Mouse (Mus musculus): ENCODE measurements around the gene Caln1. TPM values are rescaled to one million over a fixed set of nuclear protein-coding genes. Genes with fewer than 3 reads are reported as not detected.

The Caln1 gene
- 0.34 TPM in 1 of 2 replicates, not detected in the other for polyA plus RNA-seq (2015; fragmentation: Nextera tagmentation; extraction: Ambion mirVana)

DNA sequence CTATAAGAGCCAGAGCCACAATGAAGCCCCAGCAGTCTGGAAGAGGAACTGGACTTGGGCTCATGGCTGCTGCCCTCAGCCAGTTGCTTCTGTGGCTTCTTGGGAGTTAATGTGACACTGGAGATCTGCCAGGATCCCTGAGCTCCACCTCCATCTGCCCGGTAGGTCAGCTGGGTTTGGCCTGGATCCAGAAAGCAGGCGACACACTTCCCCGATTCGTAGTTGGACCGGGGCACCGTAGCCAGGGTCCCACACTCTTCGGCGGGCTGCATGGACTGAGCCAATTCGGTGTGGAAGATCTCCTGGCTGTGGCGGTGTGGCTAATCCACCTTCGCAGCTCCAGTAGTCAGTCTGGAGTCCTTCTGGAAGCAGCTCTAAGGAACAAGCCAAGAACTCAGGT is at the start of gene Caln1:
TSS of gene Caln1 (plus strand) at position 219 of the 400 bp plus-strand sequence.
- no peaks in the 10 kb centered on the region for H3K36me3 ChIP-seq (ENCODE audit: control insufficient read depth, insufficient read depth, low read length)
- ATAC-seq (ENCODE audit: low read depth), result no peak
- 56% methylated on average over 11 of the region's 11 CpGs for WGBS
- H3K27me3 ChIP-seq (ENCODE audit: control insufficient read depth, insufficient read depth, low read depth, low read length), result no peaks in the 10 kb centered on the region
- H3K4me3 ChIP-seq (ENCODE audit: low read length), result no peak within 1 kb of the TSS
- H3K4me1 ChIP-seq (replicated peaks; ENCODE audit: control insufficient read depth, insufficient read depth, low read length), result no peaks in the 10 kb centered on the region
- no peaks in the 10 kb centered on the region for H3K9me3 ChIP-seq (ENCODE audit: control insufficient read depth, low read length)
- no peak within 1 kb of the TSS for H3K4me2 ChIP-seq (ENCODE audit: low read depth, low read length)
- H3K9ac ChIP-seq (ENCODE audit: low read length), result no peak within 1 kb of the TSS
- H3K27ac ChIP-seq (ENCODE audit: low read length), result no peak within 1 kb of the TSS

GRCm38 (mm10) chr5:130319783-130320182 is 49.5 kb upstream of the Caln1 start:
- Histone ChIP-seq H3K9ac (ENCODE audit: low read length) (no peak overlapping the region), H3K27ac (ENCODE audit: low read length) (no peak overlapping the region), H3K27me3 (ENCODE audit: control insufficient read depth, insufficient read depth, low read depth, low read length) (no peaks in the 10 kb centered on the region), H3K4me2 (ENCODE audit: low read depth, low read length) (no peak overlapping the region), H3K4me3 (ENCODE audit: low read length) (no peak overlapping the region), H3K9me3 (ENCODE audit: control insufficient read depth, low read length) (peaks cover 3% of the 10 kb centered on the region), H3K36me3 (ENCODE audit: control insufficient read depth, insufficient read depth, low read length) (peaks cover 3% of the 10 kb centered on the region), H3K4me1 (replicated peaks; ENCODE audit: control insufficient read depth, insufficient read depth, low read length) (no peaks in the 10 kb centered on the region)
- no peak for ATAC-seq (ENCODE audit: low read depth)
- 86% methylated on average over 5 of the region's 5 CpGs for WGBS

- no peaks in the 10 kb centered on the region for H3K27me3 ChIP-seq (ENCODE audit: control insufficient read depth, insufficient read depth, low read depth, low read length)
- no peak overlapping the region for H3K27ac ChIP-seq (ENCODE audit: low read length)
- peaks cover 6% of the 10 kb centered on the region for H3K36me3 ChIP-seq (ENCODE audit: control insufficient read depth, insufficient read depth, low read length)
- no peak overlapping the region for H3K4me2 ChIP-seq (ENCODE audit: low read depth, low read length)
- no peaks in the 10 kb centered on the region for H3K4me1 ChIP-seq (replicated peaks; ENCODE audit: control insufficient read depth, insufficient read depth, low read length)
- no peak overlapping the region for H3K9ac ChIP-seq (ENCODE audit: low read length)
- peak; percentile 65; the same call in 1 of the 2 replicates for ATAC-seq (ENCODE audit: low read depth)
- H3K9me3 ChIP-seq (ENCODE audit: control insufficient read depth, low read length), result peaks cover 3% of the 10 kb centered on the region
- WGBS, result 74% methylated on average over 3 of the region's 3 CpGs
- no peak overlapping the region for H3K4me3 ChIP-seq (ENCODE audit: low read length)
These were observed 48.8 kb upstream of the Caln1 start for GRCm38 (mm10) chr5:130320485-130320884.

DNA sequence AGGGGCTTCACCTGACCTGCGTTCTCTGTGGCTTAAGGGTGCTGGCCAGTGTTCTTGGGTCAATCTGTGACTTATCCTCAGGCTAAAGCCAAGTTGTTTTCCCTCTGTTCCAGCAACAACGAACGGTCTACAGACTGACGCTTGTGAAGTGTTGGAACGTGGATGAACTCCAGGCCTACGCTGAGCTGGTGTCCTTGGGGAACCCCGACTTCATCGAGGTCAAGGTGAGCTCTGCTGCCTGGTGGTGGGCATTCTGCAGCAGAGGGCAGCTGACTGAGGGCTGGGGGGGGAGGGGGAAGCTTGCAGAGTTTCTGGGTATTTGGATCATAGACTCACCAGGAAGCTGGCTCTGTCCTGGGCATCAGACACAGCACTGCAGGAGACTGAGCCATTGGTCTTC is 43.8 kb upstream of the Caln1 start:
- peaks cover 2% of the 10 kb centered on the region; the same call in 1 of the 2 replicates for H3K4me1 ChIP-seq (replicated peaks; ENCODE audit: control insufficient read depth, insufficient read depth, low read length)
- no peak for ATAC-seq (ENCODE audit: low read depth)
- H3K9ac ChIP-seq (ENCODE audit: low read length), result no peak overlapping the region
- H3K36me3 ChIP-seq (ENCODE audit: control insufficient read depth, insufficient read depth, low read length), result peaks cover 10% of the 10 kb centered on the region
- H3K27ac ChIP-seq (ENCODE audit: low read length), result no peak overlapping the region
- WGBS, result 90% methylated on average over 8 of the region's 8 CpGs
- peaks cover 3% of the 10 kb centered on the region for H3K9me3 ChIP-seq (ENCODE audit: control insufficient read depth, low read length)
- no peak overlapping the region for H3K4me2 ChIP-seq (ENCODE audit: low read depth, low read length)
- H3K4me3 ChIP-seq (ENCODE audit: low read length), result no peak overlapping the region
- H3K27me3 ChIP-seq (ENCODE audit: control insufficient read depth, insufficient read depth, low read depth, low read length), result no peaks in the 10 kb centered on the region

DNA sequence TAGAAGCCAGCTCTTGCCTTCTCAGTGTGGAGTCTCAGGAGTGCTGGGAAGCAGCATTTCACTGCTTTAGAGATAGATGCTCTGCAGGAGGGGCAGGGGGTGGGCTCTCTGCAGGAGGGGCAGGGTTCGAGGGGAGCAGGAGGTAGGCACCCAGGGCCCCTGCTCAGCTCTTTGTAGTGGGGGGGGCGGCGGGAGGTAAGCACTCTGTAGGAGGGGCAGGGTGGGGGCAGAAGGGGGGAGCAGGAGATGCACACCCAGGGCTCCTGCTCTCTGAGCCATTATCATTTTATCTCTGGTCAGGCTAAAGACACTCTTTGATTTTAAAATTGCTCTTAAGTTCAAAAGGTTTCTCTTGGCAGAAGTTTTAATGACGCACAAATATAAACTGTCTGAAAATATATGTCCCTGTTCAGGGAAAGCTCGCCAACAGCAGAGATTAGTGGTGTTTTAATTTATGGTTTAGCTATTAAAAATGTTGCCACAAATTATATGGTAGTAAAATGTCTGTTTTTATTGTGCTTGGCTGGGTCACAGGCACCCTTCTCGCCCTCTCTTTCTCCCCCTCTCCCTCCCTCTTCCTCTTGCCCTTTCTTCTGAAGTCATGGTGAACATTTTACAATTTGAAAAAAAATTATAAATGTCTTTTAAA is 41.5 kb upstream of the Caln1 start:
- Histone ChIP-seq H3K4me3 (ENCODE audit: low read length) (no peak overlapping the region), H3K9ac (ENCODE audit: low read length) (no peak overlapping the region), H3K4me2 (ENCODE audit: low read depth, low read length) (no peak overlapping the region), H3K27ac (ENCODE audit: low read length) (no peak overlapping the region), H3K4me1 (replicated peaks; ENCODE audit: control insufficient read depth, insufficient read depth, low read length) (peaks cover 4% of the 10 kb centered on the region; the same call in 1 of the 2 replicates), H3K27me3 (ENCODE audit: control insufficient read depth, insufficient read depth, low read depth, low read length) (no peaks in the 10 kb centered on the region), H3K36me3 (ENCODE audit: control insufficient read depth, insufficient read depth, low read length) (peaks cover 10% of the 10 kb centered on the region), H3K9me3 (ENCODE audit: control insufficient read depth, low read length) (peaks cover 3% of the 10 kb centered on the region)
- ATAC-seq (ENCODE audit: low read depth), result peak; percentile 55
- 57% methylated on average over 6 of the region's 6 CpGs for WGBS

GRCm38 (mm10) chr5:130328366-130328765 is 40.9 kb upstream of the Caln1 start:
- H3K4me2 ChIP-seq (ENCODE audit: low read depth, low read length), result no peak overlapping the region
- ATAC-seq (ENCODE audit: low read depth), result no peak
- H3K27me3 ChIP-seq (ENCODE audit: control insufficient read depth, insufficient read depth, low read depth, low read length), result no peaks in the 10 kb centered on the region

GRCm38 (mm10) chr5:130329889-130330288 is 39.4 kb upstream of the Caln1 start:
- Histone ChIP-seq H3K27me3 (ENCODE audit: control insufficient read depth, insufficient read depth, low read depth, low read length) (no peaks in the 10 kb centered on the region), H3K4me1 (replicated peaks; ENCODE audit: control insufficient read depth, insufficient read depth, low read length) (peaks cover 4% of the 10 kb centered on the region; the same call in 1 of the 2 replicates), H3K4me3 (ENCODE audit: low read length) (no peak overlapping the region), H3K9ac (ENCODE audit: low read length) (no peak overlapping the region), H3K4me2 (ENCODE audit: low read depth, low read length) (no peak overlapping the region), H3K36me3 (ENCODE audit: control insufficient read depth, insufficient read depth, low read length) (peaks cover 8% of the 10 kb centered on the region), H3K27ac (ENCODE audit: low read length) (no peak overlapping the region), H3K9me3 (ENCODE audit: control insufficient read depth, low read length) (no peaks in the 10 kb centered on the region)
- 57% methylated on average over 2 of the region's 2 CpGs for WGBS
- ATAC-seq (ENCODE audit: low read depth), result no peak

More at GRCm38 (mm10) chr5:130328366-130328765, 40.9 kb upstream of the Caln1 start:
- 58% methylated on average over 9 of the region's 9 CpGs for WGBS
- Histone ChIP-seq H3K27ac (ENCODE audit: low read length) (no peak overlapping the region), H3K36me3 (ENCODE audit: control insufficient read depth, insufficient read depth, low read length) (peaks cover 10% of the 10 kb centered on the region), H3K4me3 (ENCODE audit: low read length) (no peak overlapping the region), H3K9me3 (ENCODE audit: control insufficient read depth, low read length) (peaks cover 3% of the 10 kb centered on the region), H3K4me1 (replicated peaks; ENCODE audit: control insufficient read depth, insufficient read depth, low read length) (peaks cover 4% of the 10 kb centered on the region; the same call in 1 of the 2 replicates), H3K9ac (ENCODE audit: low read length) (no peak overlapping the region)

DNA sequence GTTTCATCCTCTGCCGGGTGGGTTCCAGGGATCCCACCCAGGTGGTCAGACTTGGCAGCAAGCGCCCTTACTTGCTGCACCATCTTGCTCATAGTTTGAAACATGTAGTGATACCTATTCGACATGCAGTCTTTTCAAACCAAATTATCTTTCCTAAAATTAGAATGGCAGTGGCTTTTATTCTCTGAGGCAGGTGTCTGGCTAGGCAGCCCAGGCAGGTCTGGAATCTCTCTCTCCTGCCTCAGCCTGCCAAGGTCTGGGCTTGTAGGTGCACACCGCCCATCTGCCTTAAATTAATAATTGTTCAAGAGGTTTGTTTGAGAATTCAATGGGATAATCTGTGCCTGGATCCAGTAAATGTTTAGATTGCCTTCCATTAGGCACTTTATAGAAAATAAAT is 38.5 kb upstream of the Caln1 start:
- ATAC-seq (ENCODE audit: low read depth), result no peak
- Histone ChIP-seq H3K27ac (ENCODE audit: low read length) (no peak overlapping the region), H3K4me2 (ENCODE audit: low read depth, low read length) (no peak overlapping the region), H3K9me3 (ENCODE audit: control insufficient read depth, low read length) (no peaks in the 10 kb centered on the region), H3K27me3 (ENCODE audit: control insufficient read depth, insufficient read depth, low read depth, low read length) (no peaks in the 10 kb centered on the region), H3K9ac (ENCODE audit: low read length) (no peak overlapping the region), H3K4me3 (ENCODE audit: low read length) (no peak overlapping the region), H3K4me1 (replicated peaks; ENCODE audit: control insufficient read depth, insufficient read depth, low read length) (peaks cover 4% of the 10 kb centered on the region; the same call in 1 of the 2 replicates), H3K36me3 (ENCODE audit: control insufficient read depth, insufficient read depth, low read length) (peaks cover 14% of the 10 kb centered on the region; the same call in 1 of the 2 replicates)
- WGBS, result 86% methylated on average over 4 of the region's 4 CpGs

GRCm38 (mm10) chr5:130331206-130331605 is 38.0 kb upstream of the Caln1 start:
- H3K9ac ChIP-seq (ENCODE audit: low read length), result no peak overlapping the region
- no peak overlapping the region for H3K4me2 ChIP-seq (ENCODE audit: low read depth, low read length)
- no peak overlapping the region for H3K27ac ChIP-seq (ENCODE audit: low read length)
- no peaks in the 10 kb centered on the region for H3K9me3 ChIP-seq (ENCODE audit: control insufficient read depth, low read length)
- ATAC-seq (ENCODE audit: low read depth), result no peak
- H3K27me3 ChIP-seq (ENCODE audit: control insufficient read depth, insufficient read depth, low read depth, low read length), result no peaks in the 10 kb centered on the region
- peaks cover 4% of the 10 kb centered on the region; the same call in 1 of the 2 replicates for H3K4me1 ChIP-seq (replicated peaks; ENCODE audit: control insufficient read depth, insufficient read depth, low read length)
- peaks cover 14% of the 10 kb centered on the region; the same call in 1 of the 2 replicates for H3K36me3 ChIP-seq (ENCODE audit: control insufficient read depth, insufficient read depth, low read length)
- WGBS, result 54% methylated on average over 4 of the region's 4 CpGs
- H3K4me3 ChIP-seq (ENCODE audit: low read length), result no peak overlapping the region

All from lung, embryonic 16.5 days (tissue).